Mouse (Mus musculus) CH12.LX (cell line): ENCODE results near the gene Bid. TPM values are rescaled to one million over a fixed set of nuclear protein-coding genes. Genes with fewer than 3 reads are reported as not detected.

Experiments
- DNase-seq: peaks from one replicate; pipeline ENCODE4 v3.0.0-alpha.2; 2013; ENCODE audit errors: extremely low read depth
- H3K27ac ChIP-seq: 2 replicates; pipeline ENCODE4 v1.5.1; 2012; ENCODE audit warnings: low read depth, mild to moderate bottlenecking, control low read depth, moderate library complexity; ENCODE audit not compliant: insufficient read depth
- H3K27me3 ChIP-seq: replicated peaks from 2 replicates; pipeline ENCODE3; 2012; ENCODE audit warnings: inconsistent platforms
- H3K36me3 ChIP-seq, 2 experiments: replicated peaks in 1 of 2; 2 replicates each; pipeline versions ENCODE3 to v1.6.1; 2012; ENCODE audit warnings: inconsistent platforms in 1 of 2, low read length in 1 of 2, mild to moderate bottlenecking in 1 of 2, mixed read lengths in 1 of 2, moderate library complexity in 1 of 2; ENCODE audit not compliant: control insufficient read depth in 1 of 2, insufficient read depth in 1 of 2
- H3K4me1 ChIP-seq, 2 experiments: 2 replicates each; pipeline ENCODE4 v1.6.1; 2012; ENCODE audit warnings: inconsistent platforms in 1 of 2, moderate library complexity in 1 of 2; ENCODE audit not compliant: insufficient read depth in 2 of 2, control insufficient read depth in 1 of 2
- H3K4me2 ChIP-seq: 2 replicates; pipeline ENCODE4 v1.6.1; 2012; ENCODE audit warnings: low read depth, mild to moderate bottlenecking, control low read depth; ENCODE audit not compliant: poor library complexity, insufficient read depth, severe bottlenecking
- H3K4me3 ChIP-seq, 3 experiments: fragments of 150-350 bp in 1 of 3; sonication (generic) in 1 of 3; replicated peaks in 1 of 3; 2 replicates each; pipeline versions ENCODE3 to v1.5.1; 2011 to 2012; ENCODE audit warnings: low read depth in 2 of 3, low read length in 2 of 3, mild to moderate bottlenecking in 2 of 3, moderate library complexity in 2 of 3, control low read depth in 1 of 3, improper control_type of control experiment in 1 of 3, inconsistent platforms in 1 of 3, mixed read lengths in 1 of 3; ENCODE audit not compliant: poor library complexity in 1 of 3
- H3K79me2 ChIP-seq: replicated peaks from 2 replicates; pipeline ENCODE4 v1.6.1; 2012; ENCODE audit warnings: mild to moderate bottlenecking, moderate library complexity; ENCODE audit not compliant: control insufficient read depth, poor library complexity, insufficient read depth, severe bottlenecking; ENCODE audit errors: extremely low read depth
- H3K9ac ChIP-seq: 2 replicates; pipeline ENCODE4 v1.6.1; 2012; ENCODE audit warnings: low read depth, mild to moderate bottlenecking, control low read depth, moderate library complexity; ENCODE audit not compliant: insufficient read depth
- H3K9me3 ChIP-seq: replicated peaks from 2 replicates; pipeline ENCODE3; 2012; ENCODE audit warnings: low read length, inconsistent platforms, mixed read lengths
- CTCF ChIP-seq, 2 experiments: IDR thresholded peaks in 1 of 2; conservative IDR thresholded peaks in 1 of 2; 2 replicates each; pipeline ENCODE4 v1.5.1; 2011 to 2012; ENCODE audit warnings: low read depth in 2 of 2, low read length in 2 of 2, improper control_type of control experiment in 1 of 2, inconsistent platforms in 1 of 2, mild to moderate bottlenecking in 1 of 2, moderate library complexity in 1 of 2
- E2F4 ChIP-seq: IDR thresholded peaks from 2 replicates; pipeline ENCODE4 v1.6.1; 2011; ENCODE audit warnings: low read depth, low read length, improper control_type of control experiment; ENCODE audit not compliant: insufficient replicate concordance
- ETS1 ChIP-seq: conservative IDR thresholded peaks from 2 replicates; pipeline ENCODE4 v1.6.1; 2012; ENCODE audit warnings: low read depth, mild to moderate bottlenecking, inconsistent platforms, low read length, improper control_type of control experiment, moderate library complexity
- IRF4 ChIP-seq: IDR thresholded peaks from 2 replicates; pipeline ENCODE4 v1.6.1; 2014; ENCODE audit warnings: low read depth, mild to moderate bottlenecking, inconsistent platforms, low read length, improper control_type of control experiment
- JUND ChIP-seq: conservative IDR thresholded peaks from 2 replicates; pipeline ENCODE4 v1.6.1; 2011; ENCODE audit warnings: low read depth, low read length, improper control_type of control experiment
- MAFK ChIP-seq: IDR thresholded peaks from 2 replicates; pipeline ENCODE4 v1.6.1; 2011; ENCODE audit warnings: low read length, improper control_type of control experiment; ENCODE audit not compliant: insufficient replicate concordance
- RAD21 ChIP-seq: IDR thresholded peaks from 2 replicates; pipeline ENCODE4 v1.6.1; 2011; ENCODE audit warnings: low read depth, mild to moderate bottlenecking, low read length, improper control_type of control experiment, moderate library complexity
- RCOR1 ChIP-seq: conservative IDR thresholded peaks from 2 replicates; pipeline ENCODE4 v1.6.1; 2012; ENCODE audit warnings: low read depth, mild to moderate bottlenecking, inconsistent platforms, low read length, improper control_type of control experiment
- SMC3 ChIP-seq: IDR thresholded peaks from 2 replicates; pipeline ENCODE4 v1.6.1; 2011; ENCODE audit warnings: low read depth, low read length, improper control_type of control experiment
- TCF12 ChIP-seq: IDR thresholded peaks from 2 replicates; pipeline ENCODE4 v1.6.1; 2014; ENCODE audit warnings: low read depth, mild to moderate bottlenecking, inconsistent platforms, low read length, improper control_type of control experiment
- dilution Hi-C: fragments of 300-500 bp; cut with MboI; formaldehyde crosslinking; loops from 2 replicates; pipeline ENCODE4 v1.14.3; 2020; ENCODE audit warnings: low sequenced_read_pairs; ENCODE audit not compliant: extremely low pct_unique_long_range_greater_than_20kb, extremely low pct_ligation_motif_present
- in situ Hi-C: fragments of 300-500 bp; cut with MboI; formaldehyde crosslinking; loops from 3 replicates; pipeline ENCODE4 v1.14.3; 2019; ENCODE audit warnings: low sequenced_read_pairs, low pct_ligation_motif_present, low pct_unique_long_range_greater_than_20kb, mixed read lengths
- polyA plus RNA-seq: library from polyadenylated mRNA; unstranded; fragments of >175 nt; gene quantifications from 2 replicates; pipeline ENCODE4 v1.2.1, GENCODE M21; 2012; ENCODE audit warnings: low read depth; ENCODE audit not compliant: insufficient read length
- total RNA-seq, 2 experiments: library from RNA; depleted of rRNA; stranded (reverse); fragments of 300-350 nt in 1 of 2; fragments of >200 nt in 1 of 2; gene quantifications; 2 replicates each; pipeline ENCODE4 v1.2.3; 2012 to 2014

The Bid gene
- total and polyA plus RNA-seq, 3 experiments: 102 to 148 (median 144) TPM

DNA sequence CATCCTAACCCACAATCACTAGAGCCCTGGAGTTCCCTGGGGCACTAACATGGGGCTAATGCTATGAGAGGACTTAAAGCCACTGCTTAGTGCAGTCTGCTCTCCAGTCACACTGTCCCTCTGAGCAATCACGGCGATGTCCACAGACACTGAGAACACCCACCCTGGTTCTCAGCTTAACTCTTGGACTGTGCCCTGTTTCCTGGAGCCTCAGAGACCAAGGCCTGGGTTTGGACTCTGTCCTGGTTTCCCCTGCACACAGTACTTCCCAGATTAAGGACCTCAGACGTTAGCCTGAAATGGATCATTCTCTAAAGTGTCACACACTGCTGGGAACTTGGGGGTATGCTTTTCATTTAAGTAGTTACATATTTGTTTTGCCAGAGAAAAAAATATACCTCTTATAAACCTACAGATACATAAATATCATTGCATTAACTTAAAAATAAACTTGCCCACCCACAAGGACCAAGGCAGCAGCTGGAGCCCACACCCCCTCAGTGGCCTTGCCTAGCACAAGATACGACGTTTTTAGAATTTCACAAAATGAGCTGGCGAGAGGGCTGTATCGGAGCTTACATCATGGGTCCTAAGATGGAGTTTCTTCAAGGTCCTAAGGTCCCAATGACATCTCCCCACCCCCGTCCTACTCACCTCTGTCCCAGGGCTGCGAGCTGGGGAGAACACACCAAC is 43.8 kb upstream of the Bid start:
- in situ Hi-C loops: no loop called here
- H3K4me1 ChIP-seq: peaks cover 27 to 84% of the 10 kb centered on the region in 2 experiments
- no peak overlapping the region for H3K4me3 ChIP-seq
- dilution Hi-C loops: no loop called here
- no peak overlapping the region for H3K27ac ChIP-seq
- H3K79me2 ChIP-seq: no peaks in the 10 kb centered on the region
- no peak overlapping the region for H3K4me2 ChIP-seq
- no peak for DNase-seq
- no peak overlapping the region for H3K9ac ChIP-seq
- H3K27me3 ChIP-seq: no peaks in the 10 kb centered on the region
- peaks cover 21 to 76% of the 10 kb centered on the region in 2 experiments for H3K36me3 ChIP-seq
- no peaks in the 10 kb centered on the region for H3K9me3 ChIP-seq
- TF ChIP-seq RAD21: no peak
- no peak for TF ChIP-seq RCOR1
- TF ChIP-seq CTCF (conservative IDR thresholded peaks at IDR 0.05 in 1 of 2, IDR thresholded peaks at IDR 0.05 in 1 of 2; ENCODE audit: low read depth in 2 of 2, low read length in 2 of 2): no peak
- no peak for TF ChIP-seq IRF4
- TF ChIP-seq JUND: no peak

DNA sequence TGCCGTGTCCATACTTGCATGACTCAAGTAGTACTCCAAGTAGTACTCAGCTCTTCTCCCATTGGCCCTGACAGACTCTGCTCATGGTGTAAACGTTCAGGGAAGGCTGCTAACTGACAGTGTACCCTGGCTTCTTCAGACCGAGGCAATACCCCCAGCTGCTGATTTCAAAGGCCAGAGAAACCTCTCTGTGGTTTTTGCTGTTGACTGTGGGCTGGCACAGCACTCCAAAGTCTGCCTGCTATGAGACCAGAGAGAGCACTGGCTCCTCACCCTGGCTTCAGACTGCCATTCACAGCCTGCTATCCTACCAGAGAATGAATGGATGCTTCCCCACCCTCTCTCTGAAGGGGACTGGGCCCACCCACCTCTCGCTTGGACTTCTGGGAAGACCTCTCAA is 40.7 kb upstream of the Bid start:
- Histone ChIP-seq H3K4me1 (peaks cover 52 to 95% of the 10 kb centered on the region in 2 experiments), H3K9ac (no peak overlapping the region), H3K4me2 (no peak overlapping the region), H3K79me2 (no peaks in the 10 kb centered on the region), H3K9me3 (no peaks in the 10 kb centered on the region), H3K36me3 (peaks cover 32 to 74% of the 10 kb centered on the region in 2 experiments), H3K27ac (peak overlapping the region; percentile 86), H3K27me3 (no peaks in the 10 kb centered on the region), H3K4me3 (peak overlapping the region in 1 of 3 experiments; percentile 24)
- no peak for DNase-seq
- in situ Hi-C loops: no loop called here
- TF ChIP-seq JUND (no peak), SMC3 (peak; percentile 23), E2F4 (no peak), TCF12 (peak; percentile 24; the same call in 1 of the 2 replicates), RAD21 (peak; percentile 12), ETS1 (no peak), MAFK (no peak), CTCF (conservative IDR thresholded peaks at IDR 0.05 in 1 of 2, IDR thresholded peaks at IDR 0.05 in 1 of 2; ENCODE audit: low read depth in 2 of 2, low read length in 2 of 2) (peak in 1 of 2 experiments; percentile 29; a peak in 2 of 4 replicates), RCOR1 (no peak)
- dilution Hi-C loops: no loop called here
